Mouse (Mus musculus) myocyte (in vitro differentiated cells): ENCODE results near the gene Lpcat2.

Experiments
- CEBPB ChIP-seq: IDR thresholded peaks from 2 replicates; pipeline ENCODE4 v1.6.1; 2011; ENCODE audit warnings: mild to moderate bottlenecking, moderate library complexity; ENCODE audit not compliant: poor library complexity, insufficient read depth, severe bottlenecking
- E2F4 ChIP-seq: IDR thresholded peaks from one replicate; pipeline ENCODE4 v1.6.1; 2011; ENCODE audit warnings: mild to moderate bottlenecking, control low read depth, moderate library complexity; ENCODE audit not compliant: insufficient read depth
- MYOD1 ChIP-seq, 3 experiments: IDR thresholded peaks; one replicate each; pipeline ENCODE4 v1.6.1; 2011; ENCODE audit warnings: control low read depth in 2 of 3, low read depth in 2 of 3, mild to moderate bottlenecking in 2 of 3, moderate library complexity in 1 of 3; ENCODE audit not compliant: insufficient read length in 2 of 3, control insufficient read depth in 1 of 3
- POLR2A ChIP-seq: IDR thresholded peaks from one replicate; pipeline ENCODE4 v1.6.1; 2011; ENCODE audit warnings: low read depth, mild to moderate bottlenecking, control low read depth, moderate library complexity; ENCODE audit not compliant: insufficient read length
- TCF3 ChIP-seq: IDR thresholded peaks from one replicate; pipeline ENCODE4 v1.6.1; 2011; ENCODE audit warnings: low read depth, control low read depth; ENCODE audit not compliant: insufficient read length

- no peak for TF ChIP-seq POLR2A
- no peak for TF ChIP-seq CEBPB
- no peak for TF ChIP-seq MYOD1 (IDR thresholded peaks at IDR 0.05; ENCODE audit: control insufficient read depth in 1 of 3, insufficient read length in 2 of 3, low read depth in 2 of 3)
- no peak for TF ChIP-seq E2F4
- no peak for TF ChIP-seq TCF3
Observed at GRCm38 (mm10) chr8:92896056-92896455, 40.9 kb downstream of the Lpcat2 start.
